Mouse (Mus musculus) hindbrain, embryonic 16.5 days (tissue): Measurements from ENCODE around the gene Sectm1a. TPM values are rescaled to one million over a fixed set of nuclear protein-coding genes. Genes with fewer than 3 reads are reported as not detected.

Experiments used
- ATAC-seq: fragments of 200-750 bp; cut with Nextera tagmentation; 2 replicates; pipeline ENCODE4 v1.8.0; 2017; ENCODE audit warnings: moderate TSS enrichment, moderate library complexity
- H3K27ac ChIP-seq: fragments of 300-500 bp; sonication (generic); 2 replicates; pipeline ENCODE4 v1.5.1; 2014; ENCODE audit warnings: low read depth, mild to moderate bottlenecking, control low read depth, low read length, moderate library complexity
- H3K27me3 ChIP-seq: fragments of 300-500 bp; sonication (generic); replicated peaks from 2 replicates; pipeline ENCODE4 v1.6.1; 2014; ENCODE audit warnings: low read length; ENCODE audit not compliant: control insufficient read depth, insufficient read depth
- H3K36me3 ChIP-seq: fragments of 300-500 bp; sonication (generic); 2 replicates; pipeline ENCODE4 v1.6.1; 2014; ENCODE audit warnings: mild to moderate bottlenecking, low read length, moderate library complexity, mixed read lengths; ENCODE audit not compliant: control insufficient read depth, insufficient read depth
- H3K4me1 ChIP-seq: fragments of 300-500 bp; sonication (generic); 2 replicates; pipeline ENCODE4 v1.6.1; 2014; ENCODE audit warnings: low read depth, low read length; ENCODE audit not compliant: control insufficient read depth, insufficient read depth
- H3K4me2 ChIP-seq: fragments of 300-500 bp; sonication (generic); 2 replicates; pipeline ENCODE4 v1.6.1; 2014; ENCODE audit warnings: mild to moderate bottlenecking, low read length, control low read depth, moderate library complexity
- H3K4me3 ChIP-seq: fragments of 300-500 bp; sonication (generic); 2 replicates; pipeline ENCODE4 v1.5.1; 2014; ENCODE audit warnings: mild to moderate bottlenecking, low read length, control low read depth, moderate library complexity
- H3K9ac ChIP-seq: fragments of 300-500 bp; sonication (generic); 2 replicates; pipeline ENCODE4 v1.6.1; 2014; ENCODE audit warnings: low read depth, mild to moderate bottlenecking, control low read depth, low read length, moderate library complexity
- H3K9me3 ChIP-seq: fragments of 300-500 bp; sonication (generic); 2 replicates; pipeline ENCODE4 v1.6.1; 2014; ENCODE audit warnings: mild to moderate bottlenecking, low read length, moderate library complexity; ENCODE audit not compliant: control insufficient read depth
- WGBS: fragments of 180-500 bp; shearing (Covaris S2); extraction: QIAGEN DNeasy Blood & Tissue Kit; methylation state at CpG from one replicate; pipeline ENCODE4 v1.1.7; 2014; 5-methylcytosine and 5-hydroxymethylcytosine counted together
- polyA plus RNA-seq: library from polyadenylated mRNA; unstranded; fragments of >200 nt; fragmentation: Nextera tagmentation; extraction: Ambion mirVana; gene quantifications from 2 replicates; pipeline ENCODE4 v1.2.1, GENCODE M21; 2015

The Sectm1a gene
- polyA plus RNA-seq, 1 experiment from 2014 or later: not detected

DNA sequence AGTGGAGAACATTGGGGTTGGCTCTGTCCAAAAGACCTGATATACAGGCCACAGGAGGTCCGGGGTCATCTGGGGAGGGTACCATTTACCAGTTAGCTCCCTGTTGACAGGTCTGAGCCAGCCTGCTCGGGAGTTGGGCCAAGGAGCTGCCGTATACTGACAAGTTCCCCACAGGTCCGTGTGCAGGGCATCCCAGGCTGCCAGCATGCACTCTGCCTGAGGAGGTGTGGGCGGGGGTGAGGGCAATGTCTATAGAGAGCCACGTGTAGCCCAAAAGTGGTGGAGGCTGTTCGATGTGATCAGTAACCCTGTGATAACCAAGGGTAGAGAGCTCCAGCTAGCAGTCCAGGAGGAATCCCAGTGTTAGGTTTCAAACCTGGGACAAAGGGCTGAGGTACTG, 18.7 kb upstream of the Sectm1a start:
- H3K9ac ChIP-seq: no peak overlapping the region
- H3K4me3 ChIP-seq: no peak overlapping the region
- no peaks in the 10 kb centered on the region for H3K36me3 ChIP-seq
- H3K4me2 ChIP-seq: no peak overlapping the region
- 67% methylated on average over 7 of the region's 7 CpGs for WGBS
- no peak for ATAC-seq
- H3K27me3 ChIP-seq: no peaks in the 10 kb centered on the region
- H3K4me1 ChIP-seq: no peaks in the 10 kb centered on the region
- H3K27ac ChIP-seq: no peak overlapping the region
- H3K9me3 ChIP-seq: no peaks in the 10 kb centered on the region

DNA sequence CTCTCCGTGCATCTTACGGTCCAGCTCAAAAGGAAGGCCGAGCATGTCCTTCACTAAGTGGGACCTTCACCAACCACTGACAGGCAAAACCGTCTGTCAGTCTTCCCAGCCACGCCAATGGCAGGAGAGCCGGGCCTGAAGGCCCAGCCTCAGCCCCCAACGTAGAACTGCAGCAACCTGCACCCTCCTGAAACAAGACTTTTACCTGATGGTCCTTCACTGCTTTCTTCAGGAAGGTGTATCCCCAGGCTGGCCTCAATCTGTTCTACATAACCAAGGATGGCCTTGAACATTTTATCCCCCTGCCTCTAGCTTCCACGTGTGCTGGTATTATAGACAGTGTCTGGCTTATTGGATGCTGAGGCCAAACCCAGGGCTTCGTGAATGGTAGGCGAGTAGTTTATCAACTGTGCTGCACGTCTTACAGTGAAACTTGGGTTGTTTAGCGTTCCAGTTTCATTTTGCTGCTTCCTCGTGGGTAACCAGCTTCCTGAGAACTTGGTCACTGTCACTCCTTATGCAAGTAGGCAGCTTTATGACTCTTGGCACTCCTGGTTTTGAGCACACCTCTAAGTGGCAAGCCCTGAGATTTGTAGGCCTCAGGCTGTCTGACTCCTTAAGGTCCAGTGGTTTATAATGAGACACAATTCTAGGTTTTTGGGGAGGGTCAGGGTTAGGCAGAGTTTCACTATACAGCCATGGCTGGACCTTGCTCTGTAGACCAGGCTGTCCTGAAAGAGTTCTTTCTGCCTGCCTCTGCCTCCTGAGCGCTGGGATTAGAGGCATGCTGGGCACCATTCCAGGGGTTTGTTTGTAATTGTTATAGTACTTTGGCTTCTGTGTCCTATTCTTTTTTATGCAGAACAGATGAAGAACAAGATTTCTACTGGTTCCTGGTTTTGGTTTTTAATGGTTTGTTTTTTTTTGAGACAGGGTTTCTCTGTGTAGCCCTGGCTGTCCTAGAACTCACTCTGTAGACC, 11.9 kb upstream of the Sectm1a start:
- H3K9me3 ChIP-seq: no peaks in the 10 kb centered on the region
- no peak overlapping the region for H3K4me3 ChIP-seq
- no peaks in the 10 kb centered on the region for H3K27me3 ChIP-seq
- WGBS: 90% methylated on average over 14 of the region's 14 CpGs
- no peaks in the 10 kb centered on the region for H3K36me3 ChIP-seq
- no peaks in the 10 kb centered on the region for H3K4me1 ChIP-seq
- no peak overlapping the region for H3K4me2 ChIP-seq
- ATAC-seq: no peak
- no peak overlapping the region for H3K27ac ChIP-seq
- no peak overlapping the region for H3K9ac ChIP-seq

DNA sequence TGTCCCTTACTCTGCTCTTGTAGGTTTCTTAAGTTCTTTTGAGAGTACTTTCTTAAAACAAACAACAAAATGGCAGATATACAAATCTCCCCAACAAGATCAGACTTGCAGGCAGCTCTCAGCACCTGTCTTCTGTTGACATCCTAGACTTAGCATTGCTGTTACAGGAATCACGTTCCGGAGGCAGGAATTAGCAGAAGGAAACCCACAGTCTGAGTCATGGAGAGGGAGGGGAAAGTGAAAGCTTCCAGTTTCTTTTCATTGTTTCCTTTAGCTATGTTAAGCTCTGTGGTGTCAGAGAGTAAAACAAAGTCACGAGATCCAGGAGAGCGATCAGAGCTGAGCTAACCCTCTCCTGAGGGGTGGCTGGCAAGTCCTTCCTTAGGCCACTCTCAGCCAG, 9.9 kb upstream of the Sectm1a start:
- Histone ChIP-seq H3K9ac (no peak overlapping the region), H3K4me1 (no peaks in the 10 kb centered on the region), H3K27me3 (no peaks in the 10 kb centered on the region), H3K4me2 (no peak overlapping the region), H3K27ac (no peak overlapping the region), H3K4me3 (no peak overlapping the region), H3K9me3 (no peaks in the 10 kb centered on the region), H3K36me3 (no peaks in the 10 kb centered on the region)
- no peak for ATAC-seq
- 74% methylated on average over 4 of the region's 4 CpGs for WGBS

DNA sequence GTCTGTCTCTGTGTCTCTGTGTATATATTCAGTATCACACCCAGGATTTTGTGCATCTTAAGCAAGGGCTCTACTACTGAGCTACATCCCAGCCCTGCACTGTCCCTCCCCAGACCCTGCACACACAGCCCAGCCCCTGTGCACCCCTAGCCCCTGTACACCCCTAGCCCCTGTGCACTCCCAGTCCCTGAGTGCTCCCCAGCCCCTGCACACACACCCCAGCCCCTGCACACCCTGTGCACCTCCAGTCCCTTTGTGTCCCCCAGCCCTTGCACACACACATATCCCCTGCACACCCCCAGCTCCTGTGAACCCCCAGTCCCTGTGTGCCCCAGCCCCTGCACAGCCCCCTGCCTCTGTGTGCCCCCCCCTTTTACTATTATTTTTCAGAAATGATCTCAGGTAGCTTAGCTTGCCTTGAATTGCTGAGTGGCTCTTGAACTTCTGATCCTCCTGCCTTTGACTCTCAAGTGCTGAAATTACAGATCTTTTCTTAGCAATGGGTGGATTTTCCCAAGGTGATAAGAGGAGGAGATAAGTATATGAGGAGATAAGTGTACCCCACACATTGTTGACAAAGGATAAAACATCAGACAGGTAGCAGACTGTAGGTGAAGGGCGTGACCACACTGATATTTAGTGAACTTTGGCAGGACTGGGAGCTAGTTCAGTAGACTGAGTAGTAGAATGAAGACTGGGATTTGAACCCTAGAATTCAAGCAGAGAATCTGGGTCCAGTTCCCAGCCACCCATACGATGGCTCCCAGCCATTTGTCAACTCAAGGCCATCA, 8.9 kb upstream of the Sectm1a start:
- Histone ChIP-seq H3K4me3 (no peak overlapping the region), H3K27me3 (no peaks in the 10 kb centered on the region), H3K9me3 (no peaks in the 10 kb centered on the region), H3K27ac (no peak overlapping the region), H3K4me1 (no peaks in the 10 kb centered on the region), H3K9ac (no peak overlapping the region), H3K36me3 (no peaks in the 10 kb centered on the region), H3K4me2 (no peak overlapping the region)
- 96% methylated on average over 2 of the region's 2 CpGs for WGBS
- no peak for ATAC-seq

DNA sequence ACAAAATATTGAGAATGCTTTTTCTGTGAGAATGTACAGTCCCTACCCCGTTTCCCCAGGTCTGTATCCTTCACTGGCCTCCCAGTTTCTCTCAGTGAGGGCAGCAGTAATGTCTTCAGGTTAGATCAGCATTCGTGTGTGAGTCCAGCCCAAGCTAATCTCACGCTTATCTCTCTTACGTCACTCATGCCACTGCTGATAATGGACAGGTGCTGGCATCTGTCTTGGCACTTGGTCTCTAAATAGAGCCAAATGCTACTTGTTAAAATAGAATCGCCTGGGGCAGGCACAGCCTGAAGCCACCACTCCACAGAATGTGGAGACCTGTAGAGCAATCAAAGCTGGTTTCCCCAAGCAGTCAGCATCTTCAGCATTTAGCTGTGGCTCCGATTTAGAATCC, 8.0 kb upstream of the Sectm1a start:
- WGBS: 78% methylated on average over 6 of the region's 6 CpGs
- H3K27me3 ChIP-seq: no peaks in the 10 kb centered on the region
- no peak for ATAC-seq

DNA sequence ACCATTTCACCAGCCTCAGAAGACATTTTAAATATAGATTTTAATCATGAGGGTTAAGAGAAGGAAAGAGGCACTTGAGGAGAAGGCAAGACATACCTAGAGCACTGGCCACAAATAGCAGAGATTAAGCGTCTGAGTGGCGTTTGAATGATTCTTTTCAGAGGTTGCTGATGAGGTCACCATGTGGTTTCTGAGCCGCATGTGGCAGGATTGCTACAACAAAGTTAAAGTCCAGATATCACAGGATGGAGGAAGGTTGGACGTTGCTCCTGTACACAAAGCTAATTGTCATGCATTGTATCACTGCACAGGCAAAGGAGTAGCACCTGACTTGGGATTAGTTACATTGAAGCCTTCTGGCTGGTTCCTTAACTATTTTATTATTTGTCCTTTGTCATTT, 5.3 kb upstream of the Sectm1a start:
- WGBS: 71% methylated on average over 4 of the region's 4 CpGs
- Histone ChIP-seq H3K4me3 (no peak overlapping the region), H3K27ac (no peak overlapping the region), H3K9me3 (no peaks in the 10 kb centered on the region), H3K36me3 (no peaks in the 10 kb centered on the region), H3K4me2 (no peak overlapping the region), H3K27me3 (no peaks in the 10 kb centered on the region), H3K4me1 (no peaks in the 10 kb centered on the region), H3K9ac (no peak overlapping the region)
- no peak for ATAC-seq

More for the DNA sequence above, 8.0 kb upstream of the Sectm1a start:
- H3K9me3 ChIP-seq: no peaks in the 10 kb centered on the region
- H3K9ac ChIP-seq: no peak overlapping the region
- H3K36me3 ChIP-seq: no peaks in the 10 kb centered on the region
- no peak overlapping the region for H3K4me2 ChIP-seq
- no peaks in the 10 kb centered on the region for H3K4me1 ChIP-seq
- no peak overlapping the region for H3K4me3 ChIP-seq
- H3K27ac ChIP-seq: no peak overlapping the region

DNA sequence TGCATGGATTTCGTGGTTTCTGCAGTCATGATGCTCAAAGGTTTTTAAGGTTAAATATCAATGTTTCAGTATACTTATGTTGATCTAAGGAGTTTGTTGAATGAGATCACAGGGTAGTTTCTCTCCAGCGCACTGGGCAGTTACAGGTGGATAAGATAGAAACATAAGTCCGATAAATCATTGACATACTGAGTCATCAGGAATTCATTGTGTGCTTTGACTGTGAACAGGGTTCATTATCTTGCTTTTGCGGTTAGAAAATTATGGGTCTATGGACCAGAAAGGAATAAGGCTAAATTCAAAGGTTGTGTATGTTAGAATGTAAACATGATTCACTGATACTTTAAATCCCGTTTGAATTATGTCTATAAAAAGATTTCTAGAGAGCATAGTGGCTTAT, 4.2 kb upstream of the Sectm1a start:
- 83% methylated on average over 5 of the region's 5 CpGs for whole genome bisulfite sequencing
- Histone ChIP-seq H3K9me3 (no peaks in the 10 kb centered on the region), H3K27ac (no peak overlapping the region), H3K9ac (no peak overlapping the region), H3K4me1 (no peaks in the 10 kb centered on the region), H3K27me3 (no peaks in the 10 kb centered on the region), H3K36me3 (no peaks in the 10 kb centered on the region), H3K4me3 (no peak overlapping the region), H3K4me2 (no peak overlapping the region)
- ATAC-seq: no peak

DNA sequence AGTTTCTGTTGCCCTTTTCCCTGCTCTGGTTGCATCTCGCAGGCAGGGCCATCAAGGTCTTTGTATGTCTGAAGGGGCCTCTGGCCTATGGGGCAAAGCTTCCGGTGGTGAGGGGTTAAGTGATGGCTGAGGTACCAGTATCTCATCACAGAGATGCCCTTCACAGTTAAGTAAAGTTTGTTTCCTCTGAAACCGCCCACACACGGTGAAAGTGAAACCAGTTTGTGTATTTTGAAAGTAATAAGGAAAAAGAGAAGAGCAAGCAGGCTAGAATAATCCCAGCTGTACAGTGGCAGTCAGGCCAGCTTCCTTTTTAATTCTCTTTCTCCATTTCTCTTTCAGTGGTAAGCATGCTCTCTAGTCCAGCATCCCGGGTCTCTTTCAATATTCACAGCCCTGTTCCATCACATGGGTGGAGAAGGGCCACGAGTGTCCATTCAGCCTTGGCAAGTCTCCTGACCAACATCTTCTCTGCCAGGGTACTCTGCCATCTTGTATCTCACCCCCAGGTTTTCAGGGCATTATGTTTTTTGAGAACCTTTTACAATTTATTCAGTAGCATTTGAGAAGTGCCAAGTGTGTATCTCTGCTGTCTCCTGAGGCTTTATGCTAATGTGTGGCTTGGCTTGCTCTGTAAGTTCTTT, 2.0 kb upstream of the Sectm1a start:
- no peaks in the 10 kb centered on the region for H3K36me3 ChIP-seq
- H3K27ac ChIP-seq: no peak overlapping the region
- H3K4me3 ChIP-seq: no peak overlapping the region
- 89% methylated on average over 6 of the region's 6 CpGs for WGBS
- ATAC-seq: no peak
- no peaks in the 10 kb centered on the region for H3K27me3 ChIP-seq
- H3K9ac ChIP-seq: no peak overlapping the region
- no peak overlapping the region for H3K4me2 ChIP-seq
- no peaks in the 10 kb centered on the region for H3K9me3 ChIP-seq
- no peaks in the 10 kb centered on the region for H3K4me1 ChIP-seq

DNA sequence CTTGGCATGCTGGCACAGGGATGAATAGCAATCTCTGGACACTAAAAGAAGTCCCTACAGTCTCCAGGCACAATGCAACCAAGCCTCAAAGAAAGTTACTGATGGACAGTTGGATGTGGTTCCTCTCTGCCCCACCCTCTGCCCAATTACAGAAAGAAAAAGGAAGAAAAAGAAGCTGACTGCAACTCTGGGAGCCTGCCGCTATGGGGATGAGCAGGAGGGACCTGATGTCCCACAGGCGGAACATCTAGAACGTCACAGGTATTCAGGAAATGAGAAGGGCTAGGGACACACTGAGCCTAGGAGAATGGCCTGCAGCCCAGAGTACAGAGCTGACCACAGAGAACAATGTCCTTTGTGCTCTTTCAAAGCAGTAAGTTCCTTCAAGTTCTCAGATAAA, 1.2 kb upstream of the Sectm1a start:
- Histone ChIP-seq H3K4me1 (no peaks in the 10 kb centered on the region), H3K9ac (no peak overlapping the region), H3K36me3 (no peaks in the 10 kb centered on the region), H3K4me3 (no peak overlapping the region), H3K27me3 (no peaks in the 10 kb centered on the region), H3K27ac (no peak overlapping the region), H3K9me3 (no peaks in the 10 kb centered on the region), H3K4me2 (no peak overlapping the region)
- WGBS: 76% methylated on average over 3 of the region's 3 CpGs
- ATAC-seq: no peak
